Mouse (Mus musculus): ENCODE results near the gene Ms4a4d. TPM values are rescaled to one million over a fixed set of nuclear protein-coding genes. Genes with fewer than 3 reads are reported as not detected.
"Not testable (repeated sequence)": the region's sequence is repeated elsewhere in the genome, so short reads cannot be mapped to it uniquely, and the experiment has no call there.

Gene Ms4a4d
- total RNA-seq, 2 experiments from 2014 or later = not detected

DNA sequence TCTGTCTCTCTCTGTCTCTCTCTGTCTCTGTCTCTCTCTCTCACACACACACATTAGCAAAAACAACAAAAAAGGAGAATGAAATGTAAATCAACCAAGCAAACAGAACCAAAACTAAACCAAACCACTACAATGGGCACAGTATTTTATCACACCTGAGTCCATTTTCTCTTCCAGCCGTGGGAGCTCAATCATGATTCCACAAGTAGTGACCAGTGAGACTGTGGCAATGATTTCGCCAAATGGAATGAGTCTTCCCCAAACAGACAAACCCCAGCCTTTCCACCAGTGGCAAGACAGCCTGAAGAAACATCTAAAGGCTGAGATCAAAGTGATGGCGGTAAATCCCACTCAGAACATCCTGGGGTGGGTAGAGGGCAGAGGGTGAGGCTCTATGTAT is 16.5 kb upstream of the Ms4a4d start:
- DNase-seq (ENCODE audit: extremely low spot score in 1 of 2, low spot score in 2 of 2) = no peak
- Histone ChIP-seq H3K4me3 (no peak overlapping the region), H3K27ac (no peak overlapping the region)
- no peak for TF ChIP-seq CTCF (IDR thresholded peaks at IDR 0.05)
- intact Hi-C loops (cut with DNase I) = no loop called here

GRCm38 (mm10) chr19:11533421-11533820 is 3.2 kb upstream of the Ms4a4d start:
- no peak overlapping the region for H3K27ac ChIP-seq
- DNase-seq (ENCODE audit: extremely low spot score in 1 of 2, low spot score in 2 of 2) = no peak
- H3K4me3 ChIP-seq = no peak overlapping the region
- no peak for TF ChIP-seq CTCF (IDR thresholded peaks at IDR 0.05)
- intact Hi-C loops (cut with DNase I) = no loop called here

DNA sequence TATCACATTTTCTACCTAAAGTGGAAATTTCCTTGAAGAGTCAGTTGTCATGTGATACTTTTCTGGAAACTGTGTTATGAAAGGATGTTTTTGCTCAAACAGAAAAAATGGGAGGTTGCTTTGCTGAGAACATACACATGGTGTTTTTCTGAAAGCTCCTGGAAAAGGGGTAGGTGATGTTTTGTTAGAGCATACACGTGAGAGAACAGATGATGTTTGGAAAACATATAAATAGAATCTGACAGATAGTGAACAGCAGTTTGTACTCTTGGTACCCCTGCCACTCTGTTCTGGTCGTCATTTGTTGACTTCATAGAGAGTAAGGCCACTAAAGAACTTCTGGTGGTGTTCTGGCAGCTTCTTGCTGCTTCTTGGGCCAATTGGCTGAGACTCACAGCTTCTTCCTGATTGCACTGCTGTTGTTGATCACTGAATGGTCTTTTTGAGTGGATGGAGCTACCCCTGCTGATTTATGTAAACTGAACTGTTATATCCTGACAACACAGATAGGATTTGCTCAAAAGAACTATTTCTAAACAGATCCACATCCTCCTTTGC is 2.6 kb upstream of the Ms4a4d start:
- no peak for TF ChIP-seq CTCF (IDR thresholded peaks at IDR 0.05)
- Histone ChIP-seq H3K4me3 (no peak overlapping the region), H3K27ac (no peak overlapping the region)
- no peak for DNase-seq (ENCODE audit: extremely low spot score in 1 of 2, low spot score in 2 of 2)
- intact Hi-C loops (cut with DNase I) = no loop called here

GRCm38 (mm10) chr19:11537336-11537735 is 735 bp downstream of the Ms4a4d start:
- no peak for TF ChIP-seq CTCF (IDR thresholded peaks at IDR 0.05)
- intact Hi-C loops (cut with DNase I) = no loop called here
- DNase-seq (ENCODE audit: extremely low spot score in 1 of 2, low spot score in 2 of 2) = no peak
- Histone ChIP-seq H3K4me3 (no peak overlapping the region), H3K27ac (no peak overlapping the region)

DNA sequence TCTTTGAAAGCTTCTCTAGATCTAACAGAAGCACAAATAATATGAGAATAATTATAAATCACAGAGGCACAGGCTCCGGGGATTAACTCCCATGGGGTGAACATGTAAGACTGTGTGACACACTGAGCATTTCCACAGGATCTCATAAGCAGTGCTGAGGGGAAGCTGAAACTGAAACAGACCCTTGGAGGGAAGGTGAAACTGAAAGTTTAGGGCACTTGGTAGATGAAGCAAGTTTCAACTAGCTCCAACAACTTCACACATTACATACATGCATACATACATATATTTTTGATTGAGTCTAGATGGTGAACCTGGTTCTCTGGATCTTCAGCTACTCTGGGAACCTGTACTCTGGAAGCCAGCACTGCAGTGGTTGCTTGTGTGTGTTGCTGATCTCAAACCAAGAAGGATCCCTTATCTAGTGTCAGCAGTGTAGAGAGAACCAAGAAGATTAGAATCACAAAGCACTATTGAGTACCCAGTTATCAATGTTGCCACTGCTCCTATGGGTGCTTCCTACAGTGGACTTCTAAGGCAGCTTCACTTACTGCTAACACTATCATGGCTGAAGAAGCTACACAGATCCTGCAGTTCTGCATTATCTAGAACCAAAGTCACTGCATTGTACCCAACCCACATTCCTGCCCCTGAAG is 3.7 kb downstream of the Ms4a4d start:
- intact Hi-C loops (cut with DNase I); DNase-seq (ENCODE audit: extremely low spot score in 1 of 2, low spot score in 2 of 2); H3K4me3 ChIP-seq; H3K27ac ChIP-seq: not testable (repeated sequence)

DNA sequence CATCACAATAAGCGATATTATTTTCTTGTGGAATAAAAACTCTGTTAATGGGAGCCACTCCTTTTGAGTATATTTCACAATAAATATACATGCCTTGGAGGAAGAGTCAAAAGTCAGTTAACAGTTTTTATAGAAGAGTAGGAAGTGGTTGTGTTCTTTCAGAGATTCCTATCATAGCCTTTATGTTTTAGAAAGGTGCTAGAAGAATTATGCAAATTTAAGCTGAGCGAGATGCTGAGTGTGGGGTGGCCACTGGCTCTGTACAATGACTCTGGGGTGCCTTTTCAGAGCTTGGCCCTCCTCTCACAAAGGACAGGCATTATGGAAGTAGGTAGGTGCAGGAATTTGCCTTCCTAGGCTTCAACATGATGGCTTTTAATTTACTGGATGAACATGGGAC is 7.8 kb downstream of the Ms4a4d start:
- DNase-seq (ENCODE audit: extremely low spot score in 1 of 2, low spot score in 2 of 2); H3K27ac ChIP-seq; H3K4me3 ChIP-seq; intact Hi-C loops (cut with DNase I): not testable (repeated sequence)

DNA sequence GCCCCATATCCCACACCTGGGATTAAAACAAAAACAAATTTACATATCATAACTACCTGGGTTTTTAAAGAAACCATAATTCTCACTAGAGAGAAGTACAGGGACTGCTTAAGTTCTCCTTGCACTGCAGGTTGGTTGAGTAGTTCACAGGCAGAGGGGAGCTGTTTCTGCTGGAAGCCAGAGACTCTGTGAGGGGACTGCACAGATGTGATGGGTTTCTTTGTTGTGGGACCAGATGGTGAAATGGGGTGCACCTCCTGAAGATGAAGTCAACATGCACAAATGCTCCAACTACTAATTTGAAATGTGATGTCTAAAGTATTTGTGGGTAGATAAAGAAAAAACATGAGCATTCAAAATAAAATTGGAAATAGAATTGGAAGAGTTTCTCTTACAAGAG is 11.3 kb downstream of the Ms4a4d start:
- no peak overlapping the region for H3K4me3 ChIP-seq
- H3K27ac ChIP-seq = no peak overlapping the region
- DNase-seq (ENCODE audit: extremely low spot score in 1 of 2, low spot score in 2 of 2) = no peak
- TF ChIP-seq CTCF (IDR thresholded peaks at IDR 0.05) = no peak
- intact Hi-C loops (cut with DNase I) = loop anchor here (5.0 kb wide), 1 partner anchor 46 kb away; no protein-coding TSS in a partner anchor

- no peak for TF ChIP-seq CTCF (IDR thresholded peaks at IDR 0.05)
- Histone ChIP-seq H3K27ac (no peak overlapping the region), H3K4me3 (no peak overlapping the region)
- intact Hi-C loops (cut with DNase I) = no loop called here
- no peak for DNase-seq (ENCODE audit: extremely low spot score in 1 of 2, low spot score in 2 of 2)
These were observed 18.1 kb downstream of the Ms4a4d start for GRCm38 (mm10) chr19:11554726-11555125.

- intact Hi-C loops (cut with DNase I); H3K4me3 ChIP-seq; DNase-seq (ENCODE audit: extremely low spot score in 1 of 2, low spot score in 2 of 2); H3K27ac ChIP-seq: not testable (repeated sequence)
These were observed 23.0 kb downstream of the Ms4a4d start for GRCm38 (mm10) chr19:11559560-11559959.

GRCm38 (mm10) chr19:11574965-11575364 is 38.4 kb downstream of the Ms4a4d start:
- H3K4me3 ChIP-seq = no peak overlapping the region
- DNase-seq (ENCODE audit: extremely low spot score in 1 of 2, low spot score in 2 of 2) = no peak
- intact Hi-C loops (cut with DNase I) = no loop called here
- no peak overlapping the region for H3K27ac ChIP-seq
- no peak for TF ChIP-seq CTCF (IDR thresholded peaks at IDR 0.05)

- no peak for TF ChIP-seq CTCF (IDR thresholded peaks at IDR 0.05)
- no peak for DNase-seq (ENCODE audit: extremely low spot score in 1 of 2, low spot score in 2 of 2)
- Histone ChIP-seq H3K4me3 (no peak overlapping the region), H3K27ac (no peak overlapping the region)
- intact Hi-C loops (cut with DNase I) = no loop called here
These were observed 52.6 kb downstream of the Ms4a4d start for GRCm38 (mm10) chr19:11589205-11589604.

DNA sequence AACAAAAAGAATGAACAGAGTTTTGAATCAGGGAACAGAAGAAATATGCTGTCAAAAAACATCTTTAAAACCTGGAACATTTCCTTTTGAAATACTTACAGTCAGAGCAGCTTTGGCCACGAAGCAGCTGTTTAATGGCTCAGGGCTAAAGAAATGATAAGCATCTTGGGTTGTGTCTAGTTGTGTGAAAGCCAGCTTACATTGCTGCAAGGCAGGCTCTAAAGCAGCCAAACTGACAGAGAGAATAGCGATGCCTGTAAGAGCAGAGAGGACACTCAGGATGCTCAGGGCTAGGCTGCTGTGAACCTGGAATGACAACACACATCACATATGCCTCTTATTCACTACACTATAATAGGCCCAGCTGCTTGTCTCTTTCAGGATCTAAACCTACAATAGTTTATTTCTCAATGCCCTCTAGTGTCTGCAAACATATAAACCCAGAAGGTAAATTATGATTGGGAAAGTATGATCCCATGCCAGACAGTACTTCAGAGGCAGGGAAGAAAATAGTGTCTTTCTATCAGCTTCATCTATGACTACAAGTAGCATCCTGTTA is 53.4 kb downstream of the Ms4a4d start:
- H3K4me3 ChIP-seq = no peak overlapping the region
- intact Hi-C loops (cut with DNase I) = no loop called here
- no peak for DNase-seq (ENCODE audit: extremely low spot score in 1 of 2, low spot score in 2 of 2)
- TF ChIP-seq CTCF (IDR thresholded peaks at IDR 0.05) = no peak; the same call in none of the 2 replicates
- H3K27ac ChIP-seq = no peak overlapping the region

DNA sequence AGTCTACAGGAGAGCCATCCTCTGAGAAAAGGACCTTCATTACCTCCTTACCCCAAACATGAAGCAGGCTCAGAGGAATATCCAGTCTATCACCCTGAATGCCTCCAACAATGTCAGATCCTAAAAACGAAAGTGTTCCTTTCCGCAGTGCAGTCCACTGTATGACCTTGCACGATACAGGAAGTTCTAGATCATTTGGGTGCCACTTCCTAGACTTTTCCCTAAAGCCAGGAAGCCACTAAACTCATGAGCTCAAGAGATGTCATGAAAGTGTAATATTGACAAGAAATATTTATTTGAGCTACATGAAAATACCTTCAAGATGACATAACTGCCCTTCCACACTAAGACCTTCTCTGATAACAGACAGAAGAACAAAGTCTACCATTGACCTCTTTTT is 64.7 kb downstream of the Ms4a4d start:
- intact Hi-C loops (cut with DNase I) = loop anchor here (5.0 kb wide), 2 partner anchors 129 to 249 kb away; no protein-coding TSS in a partner anchor
- Histone ChIP-seq H3K4me3 (no peak overlapping the region), H3K27ac (no peak overlapping the region)
- TF ChIP-seq CTCF (IDR thresholded peaks at IDR 0.05) = no peak
- DNase-seq (ENCODE audit: extremely low spot score in 1 of 2, low spot score in 2 of 2) = no peak
